Mouse (Mus musculus): ENCODE measurements around the gene Klhl18. TPM values are rescaled to one million over a fixed set of nuclear protein-coding genes. Genes with fewer than 3 reads are reported as not detected.
"Not testable (repeated sequence)": the region's sequence is repeated elsewhere in the genome, so short reads cannot be mapped to it uniquely, and the experiment has no call there.

The Klhl18 gene
- polyA plus RNA-seq, 1 experiment from 2014 or later = 19.3 TPM

DNA sequence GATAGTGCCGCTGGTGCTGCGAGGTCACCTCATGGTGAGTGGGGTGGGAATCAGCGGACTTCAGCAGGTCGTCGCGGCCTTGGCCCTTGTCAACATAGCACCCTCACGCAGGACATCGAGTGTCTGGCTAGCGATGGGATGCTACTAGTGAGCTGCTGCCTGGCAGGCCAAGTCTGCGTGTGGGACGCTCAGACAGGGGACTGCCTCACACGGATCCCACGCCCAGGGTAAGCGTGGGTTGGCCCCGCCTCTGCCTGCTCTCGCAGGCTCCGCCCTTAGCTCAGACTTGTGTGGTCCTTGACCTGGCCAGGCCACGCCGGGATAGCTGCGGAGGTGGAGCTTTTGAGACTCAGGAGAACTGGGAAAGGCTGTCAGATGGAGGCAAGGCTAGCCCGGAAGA lies 95.8 kb downstream of the Klhl18 start:
- Histone ChIP-seq H3K36me3 (ENCODE audit: control insufficient read depth, insufficient read depth) (peaks cover 32% of the 10 kb centered on the region), H3K27me3 (replicated peaks; ENCODE audit: control insufficient read depth, insufficient read depth, low read length) (no peaks in the 10 kb centered on the region), H3K27ac (ENCODE audit: low read length) (no peak overlapping the region), H3K9me3 (ENCODE audit: control insufficient read depth, low read length) (no peaks in the 10 kb centered on the region), H3K4me3 (replicated peaks; ENCODE audit: low read length) (no peak overlapping the region), H3K9ac (replicated peaks; ENCODE audit: low read depth, low read length) (no peak overlapping the region), H3K4me1 (replicated peaks; ENCODE audit: control insufficient read depth, insufficient read depth, low read length) (no peaks in the 10 kb centered on the region), H3K4me2 (ENCODE audit: low read length) (no peak overlapping the region)
- 51% methylated on average over 21 of the region's 21 CpGs for WGBS
- no peak for ATAC-seq

DNA sequence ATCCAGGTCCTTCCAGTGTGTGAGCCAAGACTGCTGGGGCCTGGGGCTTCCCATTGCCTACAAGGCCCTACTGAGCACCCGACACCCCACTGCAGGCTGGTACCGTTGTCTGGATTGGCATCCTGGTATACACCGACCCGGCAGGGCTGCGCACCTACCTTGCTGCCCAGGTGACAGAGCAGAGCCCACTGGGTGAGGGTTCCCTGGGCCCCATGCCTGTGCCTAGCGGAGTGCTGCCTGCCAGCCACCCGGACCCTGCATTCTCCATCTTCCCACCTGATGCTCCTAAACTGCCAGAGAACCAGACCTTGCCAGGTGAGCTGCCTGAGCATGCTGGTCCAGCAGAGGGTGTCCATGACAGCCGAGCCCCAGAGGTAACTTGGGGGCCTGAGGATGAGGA lies 97.1 kb downstream of the Klhl18 start:
- Histone ChIP-seq H3K4me1 (replicated peaks; ENCODE audit: control insufficient read depth, insufficient read depth, low read length) (no peaks in the 10 kb centered on the region), H3K9ac (replicated peaks; ENCODE audit: low read depth, low read length) (no peak overlapping the region), H3K4me3 (replicated peaks; ENCODE audit: low read length) (no peak overlapping the region), H3K36me3 (ENCODE audit: control insufficient read depth, insufficient read depth) (peaks cover 24% of the 10 kb centered on the region; the same call in 1 of the 2 replicates), H3K9me3 (ENCODE audit: control insufficient read depth, low read length) (no peaks in the 10 kb centered on the region), H3K27ac (ENCODE audit: low read length) (no peak overlapping the region), H3K4me2 (ENCODE audit: low read length) (no peak overlapping the region), H3K27me3 (replicated peaks; ENCODE audit: control insufficient read depth, insufficient read depth, low read length) (no peaks in the 10 kb centered on the region)
- 90% methylated on average over 8 of the region's 8 CpGs for WGBS
- ATAC-seq = no peak

DNA sequence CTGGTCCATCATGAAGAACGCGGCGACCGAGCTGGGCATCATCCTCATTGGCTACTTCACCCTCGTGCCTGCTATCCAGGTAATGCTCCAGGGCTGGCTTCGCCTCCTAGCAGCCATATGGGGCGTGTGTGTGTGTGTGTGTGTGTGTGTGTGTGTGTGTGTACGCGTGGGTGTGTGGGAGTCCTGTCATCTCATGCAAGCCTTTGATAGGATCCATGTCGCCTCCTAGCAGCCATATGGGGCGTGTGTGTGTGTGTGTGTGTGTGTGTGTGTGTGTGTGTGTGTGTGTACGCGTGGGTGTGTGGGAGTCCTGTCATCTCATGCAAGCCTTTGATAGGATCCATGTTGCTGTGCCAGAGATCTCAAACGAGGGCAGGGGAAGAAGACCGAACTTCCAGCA lies 98.8 kb downstream of the Klhl18 start:
- H3K9me3 ChIP-seq (ENCODE audit: control insufficient read depth, low read length) = not testable (repeated sequence)

More for the DNA sequence above, 98.8 kb downstream of the Klhl18 start:
- not testable (repeated sequence) for ATAC-seq; H3K4me3 ChIP-seq (replicated peaks; ENCODE audit: low read length); H3K27ac ChIP-seq (ENCODE audit: low read length); H3K4me1 ChIP-seq (replicated peaks; ENCODE audit: control insufficient read depth, insufficient read depth, low read length); H3K27me3 ChIP-seq (replicated peaks; ENCODE audit: control insufficient read depth, insufficient read depth, low read length); H3K4me2 ChIP-seq (ENCODE audit: low read length); H3K9ac ChIP-seq (replicated peaks; ENCODE audit: low read depth, low read length)
- 91% methylated on average over 14 of the region's 15 CpGs for WGBS
- peaks cover 19% of the 10 kb centered on the region for H3K36me3 ChIP-seq (ENCODE audit: control insufficient read depth, insufficient read depth)

Other genes with a start within 250 kb of the Klhl18 start
- 98.9 and 115 TPM in 2 replicates for gene Cspg5, start 232.9 kb downstream of the Klhl18 start, polyA plus RNA-seq (2015; fragmentation: Nextera tagmentation; extraction: Ambion mirVana)
- 34.3 and 36.8 TPM in 2 replicates for gene Elp6, start 171.5 kb downstream of the Klhl18 start, polyA plus RNA-seq (2015; fragmentation: Nextera tagmentation; extraction: Ambion mirVana)
- 51.1 and 51.4 TPM in 2 replicates for gene Scap, start 143.4 kb downstream of the Klhl18 start, polyA plus RNA-seq (2015; fragmentation: Nextera tagmentation; extraction: Ambion mirVana)
- gene Ptpn23, start 68.5 kb downstream of the Klhl18 start, polyA plus RNA-seq (2015; fragmentation: Nextera tagmentation; extraction: Ambion mirVana) = 21.3 and 27.2 TPM in 2 replicates
- gene Ngp, start 56.9 kb downstream of the Klhl18 start, polyA plus RNA-seq (2015; fragmentation: Nextera tagmentation; extraction: Ambion mirVana) = 0.51 and 1.2 TPM in 2 replicates
- gene Kif9, start 264 bp upstream of the Klhl18 start, polyA plus RNA-seq (2015; fragmentation: Nextera tagmentation; extraction: Ambion mirVana) = 3.0 TPM in 2 replicates
- 34.1 and 41.4 TPM in 2 replicates for gene Setd2, start 55.9 kb upstream of the Klhl18 start, polyA plus RNA-seq (2015; fragmentation: Nextera tagmentation; extraction: Ambion mirVana)
- 29.0 and 32.4 TPM in 2 replicates for gene Nradd, start 147.8 kb upstream of the Klhl18 start, polyA plus RNA-seq (2015; fragmentation: Nextera tagmentation; extraction: Ambion mirVana)
- 2.3 and 5.9 TPM in 2 replicates for gene Nbeal2, start 177.5 kb upstream of the Klhl18 start, polyA plus RNA-seq (2015; fragmentation: Nextera tagmentation; extraction: Ambion mirVana)
- 100 and 113 TPM in 2 replicates for gene Ccdc12, start 179.8 kb upstream of the Klhl18 start, polyA plus RNA-seq (2015; fragmentation: Nextera tagmentation; extraction: Ambion mirVana)

Data from forebrain, embryonic 16.5 days (tissue).